Mouse (Mus musculus): ENCODE data around the gene Msh3. TPM values are rescaled to one million over a fixed set of nuclear protein-coding genes. Genes with fewer than 3 reads are reported as not detected.
"Not testable (repeated sequence)": the region's sequence is repeated elsewhere in the genome, so short reads cannot be mapped to it uniquely, and the experiment has no call there.

Msh3 gene
- 10 to 100 TPM; 20.8 to 26.5 TPM for total RNA-seq (2021)

DNA sequence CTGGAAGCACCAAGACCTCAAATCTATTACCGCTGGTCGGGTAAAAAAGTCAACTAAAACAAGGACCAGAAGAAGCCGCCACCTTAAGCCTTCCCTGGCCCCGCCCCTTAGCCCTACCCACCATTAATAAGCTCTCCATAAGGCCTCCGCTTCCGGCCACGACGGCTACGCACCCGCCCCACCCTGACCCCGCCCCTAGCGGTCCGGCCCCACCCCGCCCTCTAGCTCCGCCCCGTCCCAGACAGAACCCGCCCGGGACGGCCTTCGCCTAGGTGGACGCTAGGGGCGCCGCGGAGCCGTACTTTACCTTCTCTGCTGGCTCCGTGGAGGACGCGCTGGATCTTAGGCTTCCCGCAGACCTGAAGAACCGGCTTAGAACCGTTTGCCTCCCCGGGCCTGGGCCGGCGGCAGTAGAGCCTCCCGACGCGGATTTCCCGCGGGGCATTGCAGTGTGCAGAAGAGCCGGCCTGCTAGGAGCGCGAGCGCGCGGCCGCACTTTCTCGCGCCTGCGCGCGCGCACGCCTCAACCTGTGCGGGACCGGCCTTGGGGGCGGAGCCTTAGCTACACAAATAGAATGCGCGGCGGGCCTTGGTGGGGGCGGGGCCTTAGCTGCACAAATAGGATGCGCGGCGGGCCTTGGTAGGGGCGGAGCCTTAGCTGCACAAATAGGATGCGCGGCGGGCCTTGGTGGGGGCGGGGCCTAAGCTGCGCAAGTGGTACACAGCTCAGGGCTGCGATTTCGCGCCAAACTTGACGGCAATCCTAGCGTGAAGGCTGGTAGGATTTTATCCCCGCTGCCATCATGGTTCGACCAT is at the start of gene Msh3, which contains the start of gene Dhfr:
TSS of gene Msh3 (minus strand) at position 548 of the 816 bp plus-strand sequence.
TSS of gene Dhfr (plus strand) at position 271 of the 816 bp plus-strand sequence.
- DNase-seq (ENCODE audit: extremely low spot score in 1 of 2, low spot score in 1 of 2) = peak; percentile 97 to 98

- no peak for DNase-seq (ENCODE audit: extremely low spot score in 1 of 2, low spot score in 1 of 2)
Observed at GRCm38 (mm10) chr13:92403496-92403895, 48.7 kb upstream of the Msh3 start.

DNA sequence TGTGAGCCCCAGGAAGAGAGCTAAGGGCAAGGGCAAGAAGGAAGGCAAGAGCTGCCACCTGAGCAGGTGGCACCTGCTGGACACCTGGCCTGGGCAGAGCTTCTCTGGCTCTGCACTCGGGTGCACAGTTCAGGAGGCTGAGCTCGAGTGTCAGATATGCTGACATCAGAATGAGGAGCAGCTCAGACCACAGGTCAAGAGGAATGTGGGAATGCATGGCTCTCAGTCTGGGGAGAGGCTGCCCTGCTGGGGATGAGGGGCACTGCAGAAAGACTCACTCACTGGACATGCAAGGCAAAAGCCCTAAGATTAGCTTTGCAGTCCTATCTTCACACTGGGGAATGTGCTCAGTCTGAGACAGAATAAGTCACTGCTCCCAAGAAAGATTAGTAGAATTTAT is 47.3 kb upstream of the Msh3 start:
- DNase-seq (ENCODE audit: extremely low spot score in 1 of 2, low spot score in 1 of 2) = no peak

- DNase-seq (ENCODE audit: extremely low spot score in 1 of 2, low spot score in 1 of 2) = no peak
Observed at GRCm38 (mm10) chr13:92398491-92399384, 43.9 kb upstream of the Msh3 start.

- no peak for DNase-seq (ENCODE audit: extremely low spot score in 1 of 2, low spot score in 1 of 2)
Observed at GRCm38 (mm10) chr13:92393047-92393661, 38.4 kb upstream of the Msh3 start.

DNA sequence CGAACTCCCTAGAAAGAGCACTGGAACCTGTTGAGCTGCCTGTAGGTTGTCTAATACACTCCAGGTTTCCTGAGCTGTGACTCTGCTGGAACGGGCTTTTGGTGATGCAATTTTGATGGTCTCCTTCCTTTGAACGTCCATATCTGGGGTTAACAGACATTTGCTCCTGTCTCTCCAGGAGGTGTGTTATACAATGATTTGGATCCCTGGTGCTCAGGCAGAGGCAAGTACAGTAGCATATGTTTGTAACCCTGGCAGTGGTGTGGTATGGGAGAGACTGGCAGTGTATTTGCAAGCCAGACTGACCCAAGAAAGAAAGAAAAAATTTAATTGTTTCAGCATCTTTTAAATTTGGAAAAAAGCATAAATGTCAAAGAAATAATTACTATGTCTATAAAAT is 32.6 kb upstream of the Msh3 start:
- no peak for DNase-seq (ENCODE audit: extremely low spot score in 1 of 2, low spot score in 1 of 2)

DNA sequence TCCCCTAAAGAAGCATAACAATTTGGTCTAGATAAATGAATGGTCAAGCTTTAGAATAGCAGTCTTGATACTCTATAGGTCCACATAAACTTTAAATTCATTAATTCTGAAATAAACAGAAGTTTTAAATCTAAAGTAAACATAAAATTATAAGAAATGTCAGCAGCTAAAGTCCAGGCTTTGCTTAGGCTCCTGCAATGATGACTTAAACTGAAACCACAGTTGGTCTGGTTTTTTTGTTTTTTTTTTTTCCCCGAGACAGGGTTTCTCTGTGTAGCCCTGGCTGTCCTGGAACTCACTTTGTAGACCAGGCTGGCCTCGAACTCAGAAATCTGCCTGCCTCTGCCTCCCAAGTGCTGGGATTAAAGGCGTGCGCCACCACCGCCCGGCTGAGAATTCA is 16.7 kb upstream of the Msh3 start:
- not testable (repeated sequence) for DNase-seq (ENCODE audit: extremely low spot score in 1 of 2, low spot score in 1 of 2)

DNA sequence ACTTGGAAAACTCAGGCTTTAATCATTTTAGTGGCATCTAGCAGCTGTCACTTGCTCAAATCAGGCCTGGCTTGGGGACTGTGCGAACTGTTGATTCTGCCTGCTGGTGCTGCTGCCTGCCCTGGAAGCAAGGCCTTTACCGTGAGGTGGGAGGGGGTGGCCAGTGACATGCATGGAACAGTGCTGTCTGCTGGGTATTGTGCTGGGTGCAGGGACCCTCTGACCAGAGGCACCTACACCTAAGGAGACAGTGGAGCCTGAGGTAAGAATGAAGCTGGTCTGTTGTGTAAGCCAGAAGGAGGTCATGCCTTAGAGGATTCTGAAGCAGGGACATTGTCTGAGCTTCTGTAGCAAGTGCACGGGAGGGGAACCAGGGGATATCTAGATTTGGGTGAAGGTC is 16.0 kb upstream of the Msh3 start:
- DNase-seq (ENCODE audit: extremely low spot score in 1 of 2, low spot score in 1 of 2) = no peak

GRCm38 (mm10) chr13:92365312-92365711 is 10.5 kb upstream of the Msh3 start:
- no peak for DNase-seq (ENCODE audit: extremely low spot score in 1 of 2, low spot score in 1 of 2)

DNA sequence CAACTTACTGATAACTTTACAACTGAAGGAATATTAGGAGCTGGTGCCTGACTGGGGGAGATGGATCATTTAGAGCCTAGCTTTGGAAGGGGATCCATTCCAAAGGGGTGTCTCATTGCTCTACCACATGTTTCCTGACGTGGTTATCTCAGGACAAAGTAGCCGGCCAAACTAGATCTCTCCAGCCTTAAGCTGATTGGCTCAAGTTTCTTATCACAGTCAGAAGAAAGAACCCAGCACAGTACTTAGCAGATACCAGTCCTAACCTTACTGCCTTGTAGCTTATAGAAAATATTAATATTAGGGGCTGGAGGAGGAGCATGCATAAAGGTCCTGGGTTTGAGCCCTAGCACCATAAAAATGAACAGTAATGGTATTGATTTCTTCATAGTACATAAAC is 6.8 kb upstream of the Msh3 start:
- DNase-seq (ENCODE audit: extremely low spot score in 1 of 2, low spot score in 1 of 2) = no peak

DNA sequence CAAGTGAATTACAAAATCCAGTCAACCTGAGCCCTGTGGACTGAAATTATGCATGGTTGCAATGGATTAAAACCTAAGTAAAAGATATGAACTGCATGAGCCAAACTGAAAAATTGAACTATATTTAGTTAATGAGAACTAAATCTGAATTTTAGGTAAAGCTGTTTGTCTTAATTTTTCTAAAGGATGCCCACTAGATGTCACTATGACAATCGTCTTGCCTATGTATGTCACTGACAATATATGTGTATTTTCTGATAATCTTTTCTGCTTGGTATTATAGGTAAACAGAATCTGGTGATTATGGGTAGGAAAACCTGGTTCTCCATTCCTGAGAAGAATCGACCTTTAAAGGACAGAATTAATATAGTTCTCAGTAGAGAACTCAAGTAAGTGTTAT is 2.8 kb upstream of the Msh3 start:
- no peak for DNase-seq (ENCODE audit: extremely low spot score in 1 of 2, low spot score in 1 of 2)

GRCm38 (mm10) chr13:92356376-92356775 is 1.6 kb upstream of the Msh3 start:
- no peak for DNase-seq (ENCODE audit: extremely low spot score in 1 of 2, low spot score in 1 of 2)

- DNase-seq (ENCODE audit: extremely low spot score in 1 of 2, low spot score in 1 of 2) = no peak
Observed at GRCm38 (mm10) chr13:92355272-92355643, 455 bp upstream of the Msh3 start.

- DNase-seq (ENCODE audit: extremely low spot score in 1 of 2, low spot score in 1 of 2) = no peak
Observed at GRCm38 (mm10) chr13:92353956-92354355, 847 bp downstream of the Msh3 start.

DNA sequence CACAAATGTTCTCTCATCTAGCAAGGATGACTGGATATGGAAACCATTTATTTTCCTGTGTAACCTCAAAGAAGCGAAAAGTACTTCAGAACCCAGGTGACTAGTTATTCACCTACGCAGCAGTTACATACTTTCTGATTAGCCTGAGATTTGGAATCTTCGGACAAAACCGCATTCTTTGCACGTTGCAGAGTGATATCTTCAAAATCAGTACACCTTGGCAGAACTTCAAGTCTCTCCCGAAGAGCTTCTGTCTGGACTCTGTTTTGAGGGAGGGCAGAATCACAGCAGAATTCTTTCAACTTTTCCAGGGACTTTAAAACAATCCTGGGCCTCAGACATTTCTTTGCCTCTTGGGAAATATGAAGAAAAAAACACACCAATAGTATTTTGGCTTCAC is 3.7 kb downstream of the Msh3 start:
- no peak for DNase-seq (ENCODE audit: extremely low spot score in 1 of 2, low spot score in 1 of 2)

DNA sequence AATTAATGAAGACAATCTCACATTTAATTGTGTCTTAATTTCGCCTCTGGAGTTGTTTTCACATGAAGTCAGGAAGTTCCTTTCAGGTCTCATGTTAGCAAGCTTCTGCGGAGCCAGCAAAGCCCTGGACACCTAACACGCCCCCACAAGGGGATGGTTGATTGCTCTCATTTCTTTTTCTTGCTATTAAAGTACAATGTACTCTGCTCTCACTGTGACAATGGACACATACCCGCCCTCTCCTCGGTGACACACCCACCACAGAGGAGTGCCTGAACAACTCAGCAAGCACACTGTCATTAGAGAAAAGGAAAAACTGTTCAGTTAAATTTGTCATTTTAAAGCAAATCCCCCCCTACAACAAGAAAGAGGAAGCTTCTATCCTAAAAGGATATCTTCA is 8.5 kb downstream of the Msh3 start:
- DNase-seq (ENCODE audit: extremely low spot score in 1 of 2, low spot score in 1 of 2) = no peak

DNA sequence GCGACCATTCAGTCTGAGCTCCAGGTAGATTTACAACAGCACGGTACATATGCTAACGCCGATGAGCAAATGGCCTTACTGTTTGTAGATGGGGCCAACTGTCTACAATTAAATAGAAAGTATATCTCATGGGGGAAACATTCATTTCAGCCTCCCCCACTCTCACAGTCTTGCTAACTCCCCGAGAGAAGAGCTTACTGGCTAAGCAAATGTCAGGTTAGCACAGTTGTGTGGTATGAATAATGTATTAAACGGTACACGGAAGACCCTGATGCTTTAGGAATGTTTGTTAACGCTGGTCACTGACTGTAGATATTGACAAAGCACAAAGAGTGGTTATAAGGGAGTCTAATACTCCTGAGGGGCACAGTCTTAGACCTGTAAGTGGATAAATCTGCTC is 10.8 kb downstream of the Msh3 start:
- no peak for DNase-seq (ENCODE audit: extremely low spot score in 1 of 2, low spot score in 1 of 2)

GRCm38 (mm10) chr13:92339787-92340186 is 15.0 kb downstream of the Msh3 start:
- DNase-seq (ENCODE audit: extremely low spot score in 1 of 2, low spot score in 1 of 2) = no peak

DNA sequence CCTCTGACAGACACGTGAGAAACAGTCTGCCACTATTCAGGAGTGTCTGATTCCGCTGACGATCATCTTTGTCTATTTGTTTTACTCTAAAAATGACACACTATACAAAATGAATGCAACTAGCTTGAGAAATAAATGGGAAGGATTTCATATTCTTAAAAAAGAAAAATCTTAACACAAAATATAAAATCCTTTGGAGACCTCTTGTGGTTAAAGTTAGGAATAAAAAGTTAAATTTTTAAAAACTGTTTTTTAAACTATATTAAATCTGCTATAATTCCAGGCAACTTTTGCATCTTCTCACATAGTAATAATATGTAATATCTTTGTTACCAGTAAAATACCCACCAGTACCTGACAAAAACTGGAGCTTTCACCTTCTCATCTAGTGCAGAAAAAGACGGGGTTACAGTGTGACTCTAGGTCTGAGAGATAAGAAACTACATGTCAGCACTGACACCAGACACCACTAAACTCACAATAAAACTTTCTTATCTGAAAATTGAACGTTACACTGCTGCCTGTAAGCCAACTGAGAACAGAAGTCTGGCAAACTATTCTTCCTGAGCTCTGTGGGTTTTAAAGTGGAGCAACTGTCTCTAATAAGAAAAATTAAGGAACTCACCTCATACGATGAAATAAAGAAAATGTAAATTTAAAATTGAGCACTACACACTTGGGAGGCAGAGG is 16.9 kb downstream of the Msh3 start:
- DNase-seq (ENCODE audit: extremely low spot score in 1 of 2, low spot score in 1 of 2) = no peak

DNA sequence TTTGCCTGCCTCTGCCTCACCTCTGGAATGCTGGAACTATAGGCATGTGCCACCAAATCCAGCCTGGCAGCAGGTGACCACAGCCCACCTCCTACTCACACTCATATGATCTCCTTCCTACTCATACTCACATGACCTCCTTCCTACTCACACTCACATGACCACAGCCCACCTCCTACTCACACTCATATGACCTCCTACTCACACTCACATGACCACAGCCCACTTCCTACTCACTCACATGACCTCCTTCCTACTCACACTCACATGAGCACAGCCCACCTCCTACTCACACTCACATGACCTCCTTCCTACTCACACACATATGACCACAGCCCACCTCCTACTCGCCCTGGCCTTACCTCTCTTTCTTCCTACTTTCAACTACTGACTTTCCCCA is 17.9 kb downstream of the Msh3 start:
- DNase-seq (ENCODE audit: extremely low spot score in 1 of 2, low spot score in 1 of 2) = no peak

Data from layer of hippocampus, postnatal 25 days (tissue).